Mouse (Mus musculus): ENCODE results near the gene Rnf113a2. TPM values are rescaled to one million over a fixed set of nuclear protein-coding genes. Genes with fewer than 3 reads are reported as not detected.

Rnf113a2 gene
- total RNA-seq (2022): 10 to 100 TPM in 2 of 4 experiments, 1 to 10 TPM in 2; 9.1 to 13.0 (median 10.4) TPM

GRCm38 (mm10) chr12:84416834-84417604 lies at the start of gene Rnf113a2:
Gene Rnf113a2 (plus strand): TSS chr12:84417196.
- peak; percentile 59 to 72 for DNase-seq (ENCODE audit: low spot score in 2 of 2)

DNA sequence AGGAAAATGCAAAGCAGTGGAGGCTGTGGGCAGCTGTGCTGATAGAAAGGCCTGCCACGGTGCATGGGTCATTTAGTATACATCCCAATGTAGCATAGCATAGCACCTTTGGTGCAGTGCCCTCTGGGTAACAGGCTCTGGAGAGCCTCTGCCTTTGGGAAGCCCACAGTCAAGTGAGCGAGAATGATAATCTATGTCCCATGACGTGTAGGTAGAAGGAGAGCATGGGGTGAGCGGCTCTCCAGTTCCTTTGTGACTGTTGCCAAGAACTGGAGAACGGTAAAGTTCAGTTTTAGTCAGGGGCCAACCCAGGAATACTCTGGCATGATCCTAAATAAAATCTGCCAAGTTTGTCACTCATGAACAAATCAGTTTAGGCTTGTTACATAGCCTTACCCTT lies 45.3 kb upstream of the Rnf113a2 start:
- DNase-seq (ENCODE audit: low spot score in 2 of 2): no peak

- no peak for DNase-seq (ENCODE audit: low spot score in 2 of 2)
Observed at GRCm38 (mm10) chr12:84373831-84374481, 43.0 kb upstream of the Rnf113a2 start.

DNA sequence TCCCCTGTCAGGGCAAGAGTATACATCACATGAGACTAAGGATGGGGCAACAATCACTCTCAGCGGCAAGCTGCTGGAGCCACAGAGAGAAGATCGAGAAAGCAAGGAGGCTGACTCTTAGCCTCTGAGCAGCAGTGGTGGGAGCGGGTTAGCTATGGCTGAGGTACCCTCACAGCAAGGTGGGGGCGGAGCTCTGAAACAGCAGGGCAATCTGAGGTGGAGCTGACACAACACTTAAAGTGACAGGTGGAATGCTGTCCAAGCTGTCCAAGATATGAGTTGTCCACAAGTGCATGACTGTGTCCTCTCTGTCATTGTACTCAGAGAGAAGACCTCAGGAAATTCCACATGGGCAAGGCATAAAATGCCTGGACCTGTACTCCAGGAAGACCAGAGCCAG lies 34.6 kb upstream of the Rnf113a2 start:
- no peak for DNase-seq (ENCODE audit: low spot score in 2 of 2)

DNA sequence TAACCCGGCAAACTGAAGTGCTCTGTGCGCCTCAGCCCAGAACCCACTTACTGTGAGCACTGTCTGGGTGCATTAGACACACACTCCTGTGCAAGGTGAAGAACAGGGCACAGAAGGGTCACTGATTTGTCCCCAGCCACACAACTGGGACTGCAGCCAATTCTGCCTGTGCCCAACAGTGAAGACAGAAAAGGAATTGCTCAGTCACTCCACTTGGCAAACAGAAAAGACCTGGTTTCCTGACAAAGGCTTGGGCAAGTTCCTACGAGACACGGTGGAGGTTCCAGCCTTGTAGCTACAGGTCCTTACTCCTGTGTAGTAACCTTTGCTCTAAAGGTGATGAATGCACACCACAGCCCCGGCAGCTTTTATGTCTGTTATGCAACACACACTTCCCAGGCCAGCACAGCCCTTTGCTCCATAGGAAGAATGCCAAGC lies 32.3 kb upstream of the Rnf113a2 start:
- DNase-seq (ENCODE audit: low spot score in 2 of 2): no peak

DNA sequence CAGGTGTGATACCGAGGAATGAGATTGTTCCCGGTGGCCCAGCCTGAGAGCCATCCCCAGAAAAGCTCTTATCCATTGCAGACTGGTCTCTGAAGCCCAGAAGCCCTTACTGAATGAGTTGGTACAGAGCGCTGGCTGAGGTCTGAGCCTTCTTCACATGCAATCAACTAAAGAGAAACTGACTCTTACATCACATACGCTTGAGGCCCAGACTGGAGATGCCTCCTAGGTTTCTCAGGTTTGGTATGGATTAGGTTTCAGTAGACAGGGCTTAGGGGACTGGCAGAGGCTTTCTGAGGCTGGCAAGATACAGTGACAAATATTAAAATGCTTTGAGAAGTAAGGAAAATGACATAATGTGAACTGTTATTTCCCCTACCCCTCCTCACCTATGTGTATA lies 31.6 kb upstream of the Rnf113a2 start:
- no peak for DNase-seq (ENCODE audit: low spot score in 2 of 2)

- DNase-seq (ENCODE audit: low spot score in 2 of 2): no peak
Observed at GRCm38 (mm10) chr12:84388097-84388496, 28.9 kb upstream of the Rnf113a2 start.

GRCm38 (mm10) chr12:84388774-84389400 lies 28.1 kb upstream of the Rnf113a2 start:
- DNase-seq (ENCODE audit: low spot score in 2 of 2): no peak

DNA sequence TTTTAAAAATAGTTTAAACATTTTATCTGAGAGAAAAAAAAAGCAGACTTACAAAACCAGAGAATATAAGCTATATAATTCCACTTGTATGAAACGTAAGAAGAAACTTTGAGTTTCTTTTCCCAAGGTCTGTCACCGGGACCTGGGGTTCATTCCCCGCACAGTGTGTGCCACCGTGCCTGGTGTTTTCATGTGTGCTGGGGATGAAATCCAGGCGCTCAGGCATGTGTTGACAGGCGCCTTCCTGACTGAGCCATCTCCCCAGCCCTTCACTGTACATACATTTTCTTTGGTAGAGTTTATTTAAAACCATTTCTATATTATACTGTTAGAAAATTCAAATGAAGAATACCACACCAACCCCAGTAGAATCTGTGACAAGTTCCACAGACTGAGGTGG lies 26.7 kb upstream of the Rnf113a2 start:
- DNase-seq (ENCODE audit: low spot score in 2 of 2): no peak

- DNase-seq (ENCODE audit: low spot score in 2 of 2): no peak
Observed at GRCm38 (mm10) chr12:84392681-84393080, 24.3 kb upstream of the Rnf113a2 start.

DNA sequence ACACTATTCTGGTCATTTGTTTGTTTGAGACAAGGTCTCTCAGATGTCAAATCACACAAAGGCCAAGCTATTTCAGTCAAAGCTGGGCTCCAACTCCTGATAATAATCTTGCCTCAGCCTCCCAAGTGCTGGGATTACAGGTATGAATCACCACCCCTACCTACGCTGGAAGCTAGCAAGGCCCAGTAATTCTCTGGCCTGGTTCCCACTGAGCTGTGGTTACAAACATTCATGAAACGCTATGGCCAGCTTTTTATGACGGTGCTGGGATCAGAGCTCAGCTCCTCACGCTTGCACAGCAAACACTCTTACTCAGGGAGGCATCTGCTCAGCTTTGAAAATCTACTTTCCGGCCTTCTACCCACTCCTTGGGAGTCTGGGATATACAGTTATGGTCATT lies 23.1 kb upstream of the Rnf113a2 start:
- no peak for DNase-seq (ENCODE audit: low spot score in 2 of 2)

- DNase-seq (ENCODE audit: low spot score in 2 of 2): no peak
Observed at GRCm38 (mm10) chr12:84396947-84397679, 19.9 kb upstream of the Rnf113a2 start.

GRCm38 (mm10) chr12:84397685-84398084 lies 19.3 kb upstream of the Rnf113a2 start:
- no peak for DNase-seq (ENCODE audit: low spot score in 2 of 2)

DNA sequence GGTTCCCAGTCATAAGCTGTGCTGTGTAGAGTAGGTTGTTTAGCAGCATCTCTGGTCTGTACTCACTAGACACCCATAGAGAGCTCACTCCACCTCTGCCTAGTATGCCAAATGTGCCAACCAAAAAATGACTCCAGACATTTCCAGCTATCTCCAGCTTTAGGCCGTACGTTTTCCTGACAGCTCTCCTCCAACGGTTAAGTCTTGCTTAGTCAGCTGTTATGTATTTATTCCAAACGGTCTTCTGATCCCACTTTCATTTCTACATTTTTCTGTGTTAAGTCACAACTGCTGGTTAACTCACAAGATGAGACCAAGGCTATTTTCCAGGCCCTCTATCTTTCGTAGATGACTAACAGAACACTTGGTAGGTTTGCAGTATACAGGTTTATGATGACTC lies 18.4 kb upstream of the Rnf113a2 start:
- DNase-seq (ENCODE audit: low spot score in 2 of 2): no peak

GRCm38 (mm10) chr12:84399135-84399534 lies 17.9 kb upstream of the Rnf113a2 start:
- DNase-seq (ENCODE audit: low spot score in 2 of 2): no peak

DNA sequence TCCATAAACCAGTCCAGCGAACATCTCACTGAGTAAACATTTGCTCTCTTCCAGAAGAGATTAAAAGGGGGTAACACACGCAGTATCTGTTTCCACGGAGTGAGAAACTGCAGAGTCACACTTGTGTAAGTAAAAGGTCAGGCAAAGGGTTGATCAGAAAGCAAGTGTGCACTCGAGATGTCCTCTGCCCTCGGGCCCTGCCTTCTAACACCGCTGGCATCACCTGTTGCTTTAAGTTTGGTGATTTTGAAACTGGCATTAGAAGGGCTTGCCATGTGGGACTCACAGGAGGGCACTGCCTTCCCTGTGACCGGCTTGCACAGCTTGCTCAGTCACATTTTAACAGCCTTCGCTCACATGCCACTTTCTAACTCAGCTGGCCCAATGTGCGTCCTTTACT lies 17.3 kb upstream of the Rnf113a2 start:
- no peak for DNase-seq (ENCODE audit: low spot score in 2 of 2)

- DNase-seq (ENCODE audit: low spot score in 2 of 2): no peak
Observed at GRCm38 (mm10) chr12:84400068-84400467, 16.9 kb upstream of the Rnf113a2 start.

- no peak for DNase-seq (ENCODE audit: low spot score in 2 of 2)
Observed at GRCm38 (mm10) chr12:84400653-84401052, 16.3 kb upstream of the Rnf113a2 start.

DNA sequence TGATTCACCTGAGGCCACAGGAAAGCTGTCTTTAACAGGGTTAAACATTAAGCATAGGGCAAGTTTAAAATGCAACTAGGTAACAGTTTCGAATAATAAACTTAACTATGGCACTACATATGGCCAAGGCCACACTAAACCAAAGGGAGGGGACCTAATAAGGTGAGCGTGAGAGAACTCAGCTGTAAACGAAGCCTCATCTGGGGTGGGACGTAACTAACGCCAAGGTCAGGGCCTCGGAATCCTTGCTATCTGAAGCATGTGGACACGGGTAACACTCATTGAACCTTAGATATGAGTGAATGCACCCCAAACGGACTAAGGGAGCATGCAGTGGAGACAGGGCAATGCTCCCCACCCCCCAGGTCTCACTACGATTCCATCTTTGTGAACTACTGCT lies 14.1 kb upstream of the Rnf113a2 start:
- DNase-seq (ENCODE audit: low spot score in 2 of 2): no peak

DNA sequence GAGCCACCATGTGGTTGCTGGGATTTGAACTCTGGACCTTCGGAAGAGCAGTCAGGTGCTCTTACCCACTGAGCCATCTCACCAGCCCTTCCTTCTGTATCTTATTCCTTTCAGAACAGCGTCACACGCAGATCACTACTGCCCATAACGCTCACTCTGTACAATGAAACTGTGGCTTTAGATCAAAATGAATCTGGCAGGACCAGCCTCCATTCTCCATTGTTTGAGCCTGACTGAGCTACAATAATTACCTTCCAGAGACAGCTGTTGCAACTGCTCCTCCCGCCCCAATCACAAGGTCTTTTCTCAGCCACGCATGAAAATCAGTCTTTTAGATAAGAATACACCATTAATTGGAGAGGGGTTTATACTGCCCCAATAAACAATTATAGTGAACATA lies 12.5 kb upstream of the Rnf113a2 start:
- DNase-seq (ENCODE audit: low spot score in 2 of 2): no peak

- DNase-seq (ENCODE audit: low spot score in 2 of 2): no peak
Observed at GRCm38 (mm10) chr12:84407259-84407658, 9.7 kb upstream of the Rnf113a2 start.

All from gastrocnemius, adult 8-10 months (tissue).